Mouse (Mus musculus): ENCODE results near the gene S100a13. TPM values are rescaled to one million over a fixed set of nuclear protein-coding genes. Genes with fewer than 3 reads are reported as not detected.

The S100a13 gene
- 28.8 and 41.1 TPM in 2 replicates for total RNA-seq (2021)
- long read RNA-seq, partial matches to known transcripts = 35 of 37 reads
- long read RNA-seq, other reads (novel, unspliced or antisense) = 2 of 37 reads

DNA sequence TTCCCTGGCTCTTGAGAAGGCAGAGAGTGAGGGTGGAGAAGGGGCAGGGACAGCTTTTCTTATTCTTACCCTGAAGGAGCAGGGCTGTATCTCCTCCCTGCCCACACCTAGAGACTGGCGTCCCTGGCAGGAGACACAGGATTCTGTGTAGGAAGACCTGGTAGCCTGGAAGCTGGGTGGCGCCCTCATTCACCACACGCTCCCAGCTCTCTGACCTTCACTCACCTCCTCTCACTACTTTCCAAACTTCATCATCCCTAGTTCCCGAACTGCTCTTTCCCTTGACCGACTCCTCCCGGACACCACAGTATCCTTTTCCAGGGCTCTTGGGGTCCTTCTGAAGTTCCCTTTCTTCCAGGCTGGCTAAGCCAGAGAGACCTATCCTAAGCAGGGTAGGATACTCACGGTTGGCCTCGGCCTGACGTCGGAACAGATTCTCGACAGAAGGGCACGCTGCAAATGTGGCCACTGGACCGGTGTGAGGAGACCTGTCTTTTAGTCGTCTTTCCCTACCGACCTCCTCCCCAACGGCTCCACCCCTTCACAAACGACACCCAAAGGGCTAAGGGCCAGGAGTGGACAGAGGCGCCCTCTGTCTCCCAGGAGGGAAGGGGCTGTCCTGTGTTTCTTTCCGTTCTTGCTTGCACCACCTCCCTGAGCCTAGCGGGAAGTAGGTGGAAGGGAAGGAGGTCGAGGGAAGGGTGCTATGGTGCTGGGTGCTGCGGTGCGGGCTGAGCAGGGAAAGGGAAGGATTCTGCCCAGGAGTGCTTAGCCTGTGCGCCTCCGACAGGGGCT is at the start of gene S100a13, which contains the start of gene S100a1:
Gene S100a13 (plus strand): TSS at position 640 of the 795 bp plus-strand sequence.
Gene S100a1 (minus strand): TSS at position 597 of the 795 bp plus-strand sequence.
- peak; percentile 72 for DNase-seq

DNA sequence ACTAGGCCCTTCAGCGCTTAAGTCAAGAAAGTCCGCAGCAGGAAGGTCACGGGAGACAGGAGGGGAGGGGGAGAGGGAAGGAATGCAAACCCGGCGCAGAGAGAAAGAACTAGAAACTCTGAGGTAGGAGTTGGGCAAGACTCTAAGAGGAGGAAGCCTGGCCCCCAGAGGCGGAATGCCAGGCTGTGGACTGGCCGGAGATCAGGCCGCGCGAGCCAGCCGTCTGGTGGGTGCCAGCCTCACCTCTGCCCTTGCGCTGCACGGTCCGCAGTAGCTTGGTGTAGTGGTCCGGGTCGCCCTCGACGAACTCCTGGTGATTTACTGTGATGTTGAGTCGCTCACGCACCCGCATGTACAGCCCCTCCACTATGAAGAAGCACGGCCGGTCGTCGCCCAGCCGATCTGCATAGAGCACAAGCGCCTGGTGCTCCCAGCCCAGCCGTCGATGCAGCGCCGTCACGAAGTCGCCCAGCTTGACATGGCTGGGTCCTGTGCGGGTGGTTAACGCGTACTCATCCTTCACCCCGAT is 49.6 kb upstream of the S100a13 start:
- peak; percentile 67 for DNase-seq

DNA sequence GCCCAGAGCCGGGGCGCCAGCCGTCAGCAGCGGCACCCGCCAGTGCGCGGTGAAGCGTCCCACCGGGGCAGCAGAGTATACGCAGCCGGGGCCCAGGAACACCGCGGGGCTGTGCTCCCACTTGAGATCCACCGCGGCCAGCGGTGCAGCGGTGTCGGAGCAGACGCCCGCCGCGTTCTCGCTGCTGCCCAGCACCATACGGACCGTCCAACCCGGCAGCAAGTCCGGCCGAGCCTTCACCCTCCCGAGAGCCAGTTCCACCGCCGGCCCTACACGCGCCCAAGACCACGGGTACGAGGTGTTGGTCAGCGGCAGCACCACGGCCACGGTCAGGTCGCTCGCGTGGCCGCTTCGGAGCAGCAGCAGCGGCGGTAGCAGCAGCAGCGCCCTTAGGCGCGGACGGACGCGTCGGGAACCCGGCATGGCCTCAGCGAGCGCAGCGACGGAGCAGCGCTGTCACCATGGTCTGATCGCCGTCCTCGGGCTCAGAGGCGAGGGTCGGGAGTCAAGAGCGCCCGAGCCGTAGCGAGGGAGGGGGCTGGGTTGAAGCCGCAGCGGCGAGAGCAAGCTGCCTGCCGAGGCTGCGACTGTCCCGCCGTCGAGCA is 49.1 kb upstream of the S100a13 start:
- DNase-seq = peak; percentile 47

DNA sequence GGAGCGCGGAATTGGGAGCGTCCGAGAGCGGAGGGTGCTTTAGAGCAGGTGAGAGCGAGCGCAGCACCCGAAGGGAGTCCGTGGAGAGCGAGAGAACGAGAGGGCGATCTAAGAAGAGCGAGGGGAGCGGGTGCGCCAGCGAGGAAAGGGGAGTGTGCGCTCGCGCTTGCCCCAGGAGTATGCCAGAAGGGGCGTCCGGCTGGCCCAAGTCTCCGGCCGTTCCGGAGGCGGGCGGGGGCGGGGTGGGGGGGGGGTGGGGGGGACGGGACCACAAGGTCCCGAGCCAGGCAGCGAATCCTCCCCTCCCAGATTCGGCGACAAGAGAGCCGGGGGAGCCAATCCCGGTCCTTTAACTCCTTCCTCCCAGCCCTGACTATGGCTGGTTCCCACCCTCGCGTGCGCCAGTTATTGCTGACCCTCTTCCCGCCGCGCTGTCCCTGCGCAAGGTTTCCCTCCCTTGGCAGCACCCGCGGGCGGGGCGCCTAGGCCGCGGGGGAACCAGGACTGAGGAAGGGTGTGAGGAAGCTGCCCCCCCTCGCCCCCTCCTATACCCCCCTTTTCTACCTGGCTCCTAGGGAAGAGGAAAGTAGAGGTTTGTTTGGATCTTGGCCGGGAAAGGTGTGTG is 48.4 kb upstream of the S100a13 start, which contains the start of gene Npr1:
Gene Npr1 (minus strand): TSS at position 181 of the 625 bp plus-strand sequence.
- peak; percentile 72 for DNase-seq

DNA sequence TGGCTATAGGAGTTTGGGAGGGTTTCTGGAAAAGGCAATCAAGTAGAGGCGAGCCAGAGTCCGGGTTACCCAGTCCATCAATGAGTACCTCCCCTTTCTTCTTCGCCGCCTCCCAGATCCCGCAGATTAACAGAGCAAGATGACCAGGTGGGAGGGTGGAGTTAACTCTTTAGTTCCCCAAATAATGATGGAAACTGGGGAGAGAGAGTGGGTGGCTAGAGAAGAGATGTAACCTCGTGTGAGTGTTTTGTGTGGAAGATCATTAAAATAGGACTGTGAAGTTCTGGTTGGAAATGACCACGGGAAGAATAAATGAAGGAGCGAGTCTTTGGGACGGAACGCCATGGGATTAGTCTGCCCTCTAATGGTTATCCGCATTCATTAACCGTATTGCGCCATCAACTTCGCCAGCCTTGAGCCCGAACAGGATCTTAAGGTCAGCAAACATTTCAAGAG is 47.9 kb upstream of the S100a13 start:
- peak; percentile 67 for DNase-seq

DNA sequence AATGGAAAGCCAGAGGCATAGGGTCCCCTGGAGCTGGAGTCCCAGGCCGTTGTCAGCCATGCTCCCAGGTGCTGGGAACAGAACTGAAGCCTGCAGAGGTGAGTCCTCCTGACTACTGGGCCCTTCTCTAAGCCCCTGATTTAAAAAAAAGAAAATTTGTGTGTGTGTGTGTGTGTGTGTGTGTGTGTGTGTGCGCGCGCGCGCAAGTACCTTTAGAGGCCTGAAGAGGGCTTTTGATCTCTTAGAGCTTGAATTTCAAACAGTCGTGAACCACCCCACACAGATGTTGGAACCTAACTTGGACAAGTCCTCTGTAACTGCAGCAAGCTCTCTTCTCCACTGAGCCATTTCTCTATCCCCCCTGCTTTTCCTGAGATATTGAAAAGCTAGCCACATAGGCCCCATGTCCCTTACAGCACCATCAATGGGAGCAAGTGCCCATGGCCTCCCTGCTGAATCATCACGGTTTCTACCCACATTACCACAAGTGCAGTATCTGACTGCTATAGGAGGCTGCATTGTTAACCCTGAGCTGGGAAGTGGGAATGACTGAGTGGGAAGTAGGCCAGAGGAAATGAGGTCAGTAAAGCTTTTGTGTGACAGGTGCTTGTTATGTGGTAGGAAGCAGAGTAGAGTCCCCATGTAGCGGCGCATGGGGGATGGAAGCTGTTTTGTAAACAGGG is 46.5 kb upstream of the S100a13 start:
- no peak for DNase-seq

DNA sequence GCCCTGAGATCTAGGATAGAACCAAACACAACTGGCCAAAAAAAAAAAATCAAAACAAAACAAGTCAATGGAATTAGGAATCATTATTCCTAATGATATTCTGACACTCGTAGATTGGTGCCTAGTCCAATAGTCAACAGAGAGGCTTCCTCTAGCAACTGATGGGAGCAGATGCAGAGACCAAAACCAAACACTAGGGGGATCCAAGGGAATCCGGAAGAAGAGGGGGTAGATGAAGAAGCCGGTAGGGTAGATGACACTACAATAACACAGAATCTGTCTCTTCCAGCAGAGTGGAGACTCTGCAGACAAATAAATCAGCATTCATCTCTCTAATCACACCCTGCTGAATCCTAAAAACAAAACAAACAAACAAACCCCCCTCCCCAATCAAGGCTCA is 42.0 kb upstream of the S100a13 start:
- peak; percentile 30 for DNase-seq

DNA sequence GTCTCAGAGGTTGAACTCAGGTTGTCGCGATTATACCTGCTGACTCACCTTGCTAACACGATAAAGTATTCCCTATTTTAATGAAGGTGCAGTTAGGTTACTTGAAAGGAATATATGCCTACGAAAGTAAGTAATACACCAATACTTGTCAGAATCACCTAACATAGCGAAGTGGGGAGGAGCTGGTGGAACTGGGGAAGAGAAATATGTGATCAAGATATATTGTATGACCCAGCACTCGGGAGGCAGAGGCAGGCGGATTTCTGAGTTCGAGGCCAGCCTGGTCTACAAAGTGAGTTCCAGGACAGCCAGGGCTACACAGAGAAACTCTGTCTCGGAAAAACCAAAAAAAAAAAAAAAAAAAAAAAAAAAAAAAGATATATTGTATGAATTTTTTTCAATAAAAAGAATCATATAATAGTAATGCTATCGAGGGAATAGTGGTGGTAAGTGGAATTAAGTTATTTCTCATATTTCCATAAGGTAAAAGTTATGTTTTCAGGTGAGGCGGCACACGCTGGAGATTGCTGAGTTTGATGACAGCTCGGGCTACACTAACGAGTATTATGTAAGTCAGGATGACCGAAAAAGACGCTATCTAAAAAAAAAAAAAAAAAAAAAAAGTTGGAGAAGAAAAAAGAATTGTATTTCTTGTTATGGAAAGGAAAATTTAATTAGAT is 38.9 kb upstream of the S100a13 start:
- no peak for DNase-seq

DNA sequence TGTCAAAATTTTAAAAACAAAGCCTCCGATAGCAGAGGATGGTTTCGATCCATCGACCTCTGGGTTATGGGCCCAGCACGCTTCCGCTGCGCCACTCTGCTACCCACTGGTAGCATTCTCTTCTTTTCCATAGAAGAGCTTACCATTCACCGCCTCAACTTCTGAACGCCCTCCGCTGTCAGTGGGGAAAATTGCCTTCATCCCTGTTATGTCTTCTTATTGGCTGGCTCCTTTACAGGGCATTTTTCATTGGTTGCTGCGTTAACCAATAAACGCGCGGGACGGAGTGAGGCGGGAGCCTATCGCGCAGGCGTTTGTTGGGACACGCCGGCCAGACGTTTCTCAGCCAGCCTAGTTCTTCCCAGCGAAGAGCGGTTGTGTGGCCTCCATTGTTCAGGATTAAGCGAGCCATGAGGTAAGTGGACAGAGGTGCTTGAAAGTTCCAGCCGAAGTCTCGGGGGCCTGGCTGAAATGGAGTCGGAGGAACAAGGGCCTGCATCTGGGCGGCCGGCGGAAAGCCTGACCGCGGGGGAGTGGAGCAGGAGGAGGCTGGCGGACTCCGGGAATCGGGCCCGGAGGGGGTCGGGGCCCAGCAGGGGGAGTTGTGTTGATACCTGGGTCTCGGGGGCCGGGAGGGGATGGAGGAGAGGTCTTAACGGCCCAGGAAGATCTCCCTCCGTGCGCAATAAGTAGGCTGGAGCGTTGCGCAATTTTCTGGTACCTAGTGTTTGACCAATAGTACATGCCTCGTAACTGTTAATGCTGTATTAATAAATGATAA is 38.2 kb upstream of the S100a13 start, which contains the start of gene Ilf2:
Gene Ilf2 (plus strand): TSS at position 296 of the 781 bp plus-strand sequence.
- peak; percentile 90 for DNase-seq

DNA sequence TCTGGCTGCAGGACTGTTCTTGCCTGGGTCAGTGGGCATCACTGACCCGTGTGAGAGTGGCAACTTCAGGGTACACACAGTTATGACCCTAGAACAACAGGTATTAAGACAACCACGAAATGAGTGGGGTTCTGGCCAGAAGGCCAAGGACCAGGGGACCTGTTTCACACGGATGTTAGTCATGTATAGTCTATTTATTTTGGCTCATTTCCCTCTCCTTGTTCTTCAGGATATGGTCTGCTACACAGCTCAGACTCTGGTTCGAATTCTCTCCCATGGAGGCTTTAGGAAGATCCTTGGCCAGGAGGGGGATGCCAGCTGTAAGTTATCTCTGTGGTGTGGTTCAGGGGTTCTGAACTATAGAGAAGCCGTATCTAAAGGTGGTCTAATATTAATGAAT is 27.2 kb upstream of the S100a13 start:
- DNase-seq = no peak

DNA sequence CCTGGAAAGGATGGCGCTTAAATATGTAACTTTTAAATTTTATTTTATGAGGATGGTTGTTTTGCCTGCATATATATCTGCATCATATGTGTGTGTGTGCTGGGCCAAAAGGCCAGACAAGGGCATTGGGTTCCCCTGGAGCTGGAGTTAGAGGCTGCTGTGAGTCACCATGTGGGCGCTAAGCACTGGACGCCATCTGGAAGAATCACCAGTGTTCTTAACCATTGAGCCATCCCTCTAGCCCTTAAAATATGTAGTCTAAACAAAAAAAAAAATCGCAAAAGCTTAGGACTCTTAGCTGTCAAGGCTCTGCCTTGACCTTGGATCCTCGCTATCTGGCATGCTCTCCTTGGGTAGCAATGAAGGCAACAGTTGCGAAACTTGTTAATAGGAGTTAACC is 25.7 kb upstream of the S100a13 start:
- no peak for DNase-seq

DNA sequence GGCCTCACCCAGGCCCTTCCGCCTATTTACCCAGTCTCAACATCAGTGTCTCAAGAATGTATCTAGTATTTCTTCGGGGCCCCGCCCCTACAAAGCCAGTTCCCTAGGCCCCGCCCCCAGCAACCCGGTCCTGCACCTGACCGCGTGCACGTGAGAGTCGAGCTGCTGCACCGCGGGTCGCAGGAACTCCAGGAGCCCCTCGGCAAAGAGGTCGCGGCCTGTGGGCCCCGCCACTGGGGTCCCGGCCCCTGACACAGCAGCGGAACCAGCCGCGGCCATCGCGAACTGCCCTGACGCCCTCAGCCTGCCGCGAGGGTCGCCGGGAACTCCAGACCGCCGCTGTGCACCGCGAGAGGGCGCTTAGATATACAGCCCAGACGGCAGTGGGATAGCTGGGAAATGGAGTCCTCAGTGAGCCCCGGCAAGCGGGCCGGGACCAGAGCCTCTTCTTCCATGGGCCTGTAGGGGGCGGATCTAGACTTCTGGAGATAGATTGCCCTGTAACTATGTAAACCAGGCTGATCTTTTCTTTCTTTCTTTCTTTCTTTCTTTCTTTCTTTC is 23.5 kb upstream of the S100a13 start, which contains the start of gene Snapin:
Gene Snapin (minus strand): TSS at position 338 of the 561 bp plus-strand sequence.
- peak; percentile 92 for DNase-seq

DNA sequence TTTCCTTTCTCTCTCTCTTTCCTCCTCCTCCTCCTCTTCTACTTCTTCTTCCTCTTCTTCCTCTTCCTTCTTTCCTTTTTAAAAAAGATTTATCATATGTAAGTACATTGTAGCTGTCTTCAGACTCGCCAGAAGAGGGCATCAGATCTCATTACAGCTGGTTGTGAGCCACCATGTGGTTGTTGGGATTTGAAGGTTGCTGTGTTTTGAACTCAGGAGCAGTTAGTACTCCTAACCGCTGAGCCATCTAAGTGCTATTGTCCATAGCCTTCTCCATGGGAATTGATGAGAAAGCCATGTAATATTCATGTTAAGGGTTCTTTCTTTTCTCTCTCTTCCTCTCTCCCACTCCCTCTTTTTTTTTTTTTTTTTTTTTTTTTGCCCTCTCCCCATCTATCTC is 22.9 kb upstream of the S100a13 start:
- DNase-seq = no peak

DNA sequence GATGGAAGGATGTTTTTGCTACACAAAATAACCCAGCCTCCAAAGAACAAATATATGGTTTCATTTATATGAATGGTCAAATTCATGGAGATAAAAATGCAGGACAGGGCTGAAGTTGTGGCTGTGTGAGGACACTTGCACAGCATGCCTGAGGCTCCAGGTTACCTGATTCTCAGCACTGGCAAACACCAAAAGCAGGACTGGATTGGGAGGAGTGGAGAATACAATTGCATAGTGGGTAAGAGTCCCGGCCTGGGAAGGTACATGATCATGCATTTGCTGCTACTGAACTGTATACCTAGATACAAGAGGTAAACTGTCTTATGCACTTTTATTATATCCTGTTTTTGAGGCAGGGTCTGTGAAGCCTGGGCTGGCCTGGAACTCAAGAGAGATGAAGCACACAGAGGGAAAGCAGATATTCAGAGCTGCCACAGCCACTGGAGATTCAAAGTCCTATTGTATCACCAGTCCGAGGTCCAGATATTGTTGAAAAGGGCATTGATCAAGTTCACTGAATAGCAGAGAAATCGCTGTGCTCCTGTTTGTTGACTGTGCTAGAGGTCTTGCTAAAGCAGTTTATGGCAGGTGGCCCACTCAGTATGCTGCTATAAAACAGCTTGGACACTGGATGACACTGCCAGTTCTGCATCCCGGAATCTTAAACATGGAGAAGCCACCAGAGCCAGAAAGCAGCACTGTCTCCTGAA is 20.2 kb upstream of the S100a13 start:
- DNase-seq = no peak

DNA sequence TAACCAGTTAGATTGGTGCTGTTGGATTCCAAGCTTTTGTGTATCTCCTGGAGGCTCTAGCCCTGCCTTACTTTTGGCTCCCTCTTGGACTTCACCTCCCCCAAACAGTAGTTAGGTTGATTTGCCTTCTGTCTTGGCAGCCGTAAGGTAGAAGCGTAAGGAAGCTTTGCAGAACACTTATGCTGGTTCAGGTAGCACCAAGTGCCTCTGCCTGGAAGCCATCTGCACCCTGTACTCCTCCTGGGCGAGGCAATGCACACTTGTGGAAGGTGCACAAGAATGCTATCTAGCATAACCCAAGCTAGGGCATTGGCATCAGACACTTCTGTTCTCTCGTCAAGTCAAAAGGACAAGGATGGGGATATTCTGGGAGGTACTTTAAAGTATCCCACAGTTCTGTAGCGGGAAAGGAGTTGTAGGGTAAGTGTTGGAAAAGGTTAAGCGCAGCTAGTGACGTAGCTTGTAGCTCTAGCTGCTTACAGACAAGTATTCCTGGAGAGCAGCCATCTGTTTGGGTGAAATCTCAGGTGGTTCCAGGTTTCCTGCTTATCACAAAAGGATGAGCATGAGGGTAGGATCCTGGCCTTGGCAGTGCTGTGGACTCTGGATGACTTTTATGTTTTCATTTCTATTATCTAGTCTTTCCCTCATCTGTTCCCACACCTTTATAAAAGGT is 18.2 kb upstream of the S100a13 start:
- DNase-seq = no peak

DNA sequence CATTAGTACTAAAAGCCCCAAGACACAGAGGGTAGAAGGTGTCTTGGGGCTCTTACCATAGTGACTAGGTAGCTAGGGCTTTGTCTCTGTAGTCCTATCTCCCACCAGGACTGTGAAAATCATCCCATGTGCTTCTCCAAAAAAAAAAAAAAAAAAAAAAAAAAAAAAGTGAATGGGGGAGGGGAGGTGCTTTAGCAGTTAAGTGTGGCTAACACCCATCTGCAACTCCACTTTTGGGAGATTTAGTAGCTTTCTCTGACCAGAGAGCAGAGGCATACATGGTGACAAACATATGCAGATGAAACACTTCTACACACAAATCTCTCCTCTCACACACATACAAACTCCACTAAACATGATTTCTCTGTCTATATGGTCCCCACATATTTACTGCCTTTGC is 16.6 kb upstream of the S100a13 start:
- DNase-seq = no peak

DNA sequence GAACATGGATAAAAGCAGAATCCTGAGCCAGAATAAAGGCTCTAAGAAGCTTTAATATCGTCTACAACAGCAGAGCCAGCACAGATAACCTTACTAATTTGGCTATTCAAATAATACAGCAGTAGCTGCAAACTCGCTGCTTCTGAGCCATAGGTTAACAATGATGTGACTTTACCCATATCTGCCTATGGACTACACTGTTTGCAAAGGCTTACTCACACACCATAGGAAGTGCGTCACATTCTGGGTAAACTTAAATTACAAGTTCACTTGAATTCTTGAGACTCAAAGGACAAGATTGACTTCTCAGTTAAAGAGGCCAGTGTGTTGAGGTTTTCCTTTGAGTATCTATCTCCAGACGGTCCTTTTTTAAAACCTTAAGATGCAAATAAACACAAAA is 10.8 kb upstream of the S100a13 start:
- no peak for DNase-seq

DNA sequence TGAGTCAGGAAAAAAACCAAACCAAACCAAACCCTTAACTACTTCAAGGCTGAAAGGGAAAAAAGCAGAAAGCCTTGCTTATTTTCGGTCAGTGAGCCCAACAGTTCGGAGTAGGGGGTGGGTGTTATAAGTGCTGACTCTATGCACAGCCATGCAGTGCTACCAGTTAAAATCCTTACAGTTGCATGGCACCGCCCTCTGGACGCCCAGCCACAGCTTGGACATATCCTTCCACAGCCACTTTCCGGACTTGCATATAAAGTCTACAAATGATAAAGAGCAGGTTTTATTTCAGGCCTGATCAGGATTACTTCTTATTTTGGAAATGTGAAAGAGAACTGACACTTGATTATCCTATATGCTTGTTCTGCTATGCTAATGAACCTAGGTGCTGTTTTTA is 9.0 kb upstream of the S100a13 start:
- no peak for DNase-seq

DNA sequence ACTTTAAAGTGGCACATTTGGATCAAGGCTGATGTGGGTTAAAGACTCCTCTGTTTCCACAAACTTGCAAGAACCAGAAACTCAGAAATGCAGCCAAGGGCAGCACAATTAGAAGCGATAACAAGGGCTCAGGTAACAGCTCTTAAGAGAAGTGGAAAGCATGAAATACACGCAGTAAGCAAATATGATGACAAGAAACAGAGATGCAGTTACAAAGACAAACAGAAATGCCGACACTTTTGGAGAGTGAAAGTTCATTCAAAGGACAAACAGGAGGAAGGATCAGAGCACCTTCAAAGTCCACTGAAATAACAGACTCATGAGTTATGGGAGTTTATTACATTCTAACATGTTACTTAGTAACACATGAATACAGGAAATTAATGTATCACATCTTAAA is 7.9 kb upstream of the S100a13 start:
- DNase-seq = no peak
